Mouse (Mus musculus) CH12F3 (cell line): Measurements from ENCODE around the gene Dnah12.
"Not testable (repeated sequence)": the region's sequence is repeated elsewhere in the genome, so short reads cannot be mapped to it uniquely, and the experiment has no call there.

Source experiments
- in situ Hi-C: fragments of 300-500 bp; cut with MboI; formaldehyde crosslinking; loops from 2 replicates; pipeline ENCODE4 v1.14.3; 2020; ENCODE audit warnings: low sequenced_read_pairs

Gene Dnah12

GRCm38 (mm10) chr14:26705246-26705645, 12.2 kb downstream of the Dnah12 start:
- in situ Hi-C loops, result not testable (repeated sequence)

DNA sequence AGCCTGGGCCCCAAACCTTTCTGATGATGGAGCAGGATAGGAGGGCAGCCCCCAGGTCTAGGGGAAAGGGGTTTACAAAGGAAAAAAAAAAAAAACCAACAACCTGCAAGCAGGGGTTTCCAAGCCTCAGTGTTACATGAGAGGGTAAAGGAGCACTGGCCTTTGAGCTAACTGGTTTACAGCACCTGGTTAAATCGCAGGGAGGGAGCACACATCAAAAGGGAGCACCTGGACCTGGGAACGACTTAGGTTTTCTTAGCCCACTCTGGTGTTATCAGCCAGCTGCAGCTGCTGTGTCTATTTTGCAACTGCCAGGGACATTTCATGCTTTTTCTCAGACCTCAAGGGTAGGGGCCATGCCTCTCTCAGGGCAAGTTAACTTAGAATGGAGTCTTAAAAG, 26.6 kb downstream of the Dnah12 start:
- in situ Hi-C loops, result not testable (repeated sequence)

GRCm38 (mm10) chr14:26724898-26725297, 31.8 kb downstream of the Dnah12 start:
- in situ Hi-C loops, result no loop called here

DNA sequence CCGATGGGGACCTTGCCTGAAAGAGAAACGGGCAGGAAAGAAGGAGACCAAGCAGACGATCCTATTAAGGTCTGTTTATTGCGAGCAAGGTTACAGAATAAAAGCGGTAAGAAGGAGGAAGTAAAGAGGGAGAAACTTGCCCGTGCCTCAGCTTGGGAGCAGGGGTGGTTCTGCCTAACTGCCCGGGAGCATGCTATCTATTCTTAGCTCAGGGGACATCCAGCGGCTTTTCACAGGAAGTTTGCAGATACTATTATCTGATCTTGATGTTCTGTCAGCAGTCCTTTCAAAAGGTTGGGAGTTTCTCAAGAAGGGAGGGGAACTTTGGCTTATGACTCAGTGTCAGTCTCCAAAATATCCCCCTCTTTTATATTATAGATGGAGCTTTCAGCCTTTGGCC, 65.5 kb downstream of the Dnah12 start:
- in situ Hi-C loops, result no loop called here

GRCm38 (mm10) chr14:26764827-26765226, 71.8 kb downstream of the Dnah12 start:
- in situ Hi-C loops, result no loop called here

DNA sequence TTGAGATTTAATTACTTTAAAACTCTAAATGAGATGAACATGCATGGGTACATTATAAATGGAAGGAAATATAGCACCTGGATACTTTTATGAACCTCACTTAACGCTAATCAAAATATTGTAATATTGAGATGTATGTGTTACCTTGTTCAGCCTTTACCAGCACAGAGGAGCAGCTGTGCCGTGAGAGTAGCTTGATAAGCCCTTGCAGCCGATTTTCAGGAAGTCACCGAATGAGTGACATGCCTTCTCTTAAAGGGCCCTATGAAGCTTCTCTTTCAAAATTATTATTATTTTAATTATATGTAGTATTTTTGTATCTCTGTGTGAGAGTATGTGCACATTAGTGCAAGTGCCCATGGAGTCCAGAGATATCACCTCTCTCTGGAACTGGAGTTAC, 75.1 kb downstream of the Dnah12 start:
- in situ Hi-C loops, result no loop called here

DNA sequence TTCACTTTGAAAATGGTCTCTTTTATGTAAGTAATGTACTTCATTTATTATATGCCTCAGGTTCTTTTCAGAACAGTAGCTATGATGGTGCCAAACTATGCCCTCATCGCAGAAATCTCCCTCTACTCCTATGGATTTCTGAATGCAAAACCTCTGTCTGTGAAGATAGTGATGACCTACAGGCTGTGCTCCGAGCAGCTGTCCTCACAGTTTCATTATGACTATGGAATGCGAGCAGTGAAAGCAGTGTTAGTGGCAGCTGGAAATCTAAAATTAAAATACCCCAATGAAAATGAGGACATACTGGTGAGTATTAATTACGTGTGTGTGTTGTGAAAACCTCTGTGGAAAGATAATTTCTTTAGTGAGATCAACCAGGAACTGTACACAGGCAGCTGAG, 80.5 kb downstream of the Dnah12 start:
- in situ Hi-C loops, result no loop called here

DNA sequence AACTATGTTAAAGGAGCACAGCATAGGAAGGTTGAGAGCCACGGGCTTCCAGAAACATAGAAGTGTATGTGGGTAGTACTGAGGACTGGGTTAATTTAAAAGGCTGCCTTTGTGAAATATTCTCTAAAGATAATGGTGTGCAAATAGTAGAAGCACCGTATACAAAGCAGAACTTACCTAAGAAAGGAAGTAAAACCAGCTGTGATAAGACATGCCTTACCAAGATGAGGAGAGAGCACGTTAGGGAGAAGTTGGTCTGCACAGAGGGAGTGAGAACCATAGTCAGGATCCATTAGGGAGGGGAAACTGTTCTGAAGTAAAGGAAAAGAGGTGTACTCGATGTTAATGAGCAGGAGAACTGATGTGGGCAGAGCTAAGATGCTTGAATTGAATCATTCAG, 90.7 kb downstream of the Dnah12 start:
- in situ Hi-C loops, result no loop called here

GRCm38 (mm10) chr14:26785695-26786094, 92.6 kb downstream of the Dnah12 start:
- in situ Hi-C loops, result no loop called here

- in situ Hi-C loops, result no loop called here
Observed at GRCm38 (mm10) chr14:26794431-26794830, 101.4 kb downstream of the Dnah12 start.

DNA sequence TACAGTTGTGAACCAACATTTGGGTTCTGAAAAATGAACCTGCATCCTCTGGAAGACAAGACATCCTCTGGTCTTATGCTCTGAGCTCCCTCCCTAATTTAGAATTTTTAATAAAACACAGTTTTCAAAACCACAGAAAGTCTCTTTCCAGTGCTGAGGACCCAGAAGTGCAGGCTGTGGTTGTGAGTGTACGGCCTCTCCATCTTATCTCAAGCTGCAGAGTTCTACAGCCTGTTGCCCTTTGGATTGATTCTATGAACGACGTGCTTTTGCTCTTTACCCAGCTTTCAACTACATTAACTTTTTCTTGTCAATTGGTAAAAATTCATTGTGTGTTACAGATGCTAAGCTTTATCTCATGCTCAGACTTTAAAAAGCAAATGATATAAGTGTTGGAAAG, 105.3 kb downstream of the Dnah12 start:
- in situ Hi-C loops, result no loop called here

DNA sequence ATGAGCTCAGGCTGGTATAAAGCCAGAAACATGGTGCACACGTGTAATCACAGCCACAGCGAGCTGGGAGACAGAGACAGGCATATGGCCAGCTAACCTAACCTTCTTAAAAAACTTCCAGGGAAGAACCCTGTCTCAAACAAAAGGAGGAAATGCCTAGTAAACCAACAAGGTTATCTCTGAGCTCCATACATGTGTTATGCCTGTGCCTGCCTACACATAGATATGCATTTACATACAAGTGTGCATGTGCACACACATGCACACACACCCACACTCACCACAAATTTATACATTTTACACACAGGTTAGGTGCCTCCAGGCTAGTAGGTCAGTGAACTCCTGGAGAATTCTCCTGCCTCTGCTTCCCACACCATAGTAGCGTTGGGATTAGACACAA, 106.2 kb downstream of the Dnah12 start:
- in situ Hi-C loops, result no loop called here

DNA sequence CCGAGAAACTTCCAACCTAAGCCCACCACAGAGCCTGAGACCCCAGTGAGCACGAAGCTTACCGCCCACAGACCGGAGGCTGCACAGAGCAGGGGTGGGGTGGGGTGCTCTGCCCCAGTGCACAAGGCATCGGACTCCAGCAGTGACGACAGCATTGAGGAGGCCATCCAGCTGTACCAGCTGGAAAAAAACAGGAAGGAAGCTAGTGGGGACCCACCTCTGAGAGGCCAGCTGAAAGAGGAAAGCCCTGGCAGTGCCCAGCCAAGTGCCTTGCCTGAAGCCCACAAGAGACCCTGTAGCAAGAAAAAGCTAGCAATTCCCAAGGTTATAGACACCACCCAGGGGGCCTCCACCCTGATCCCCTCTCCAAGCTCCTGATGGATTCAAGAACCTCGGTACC, 112.4 kb downstream of the Dnah12 start:
- in situ Hi-C loops, result no loop called here

GRCm38 (mm10) chr14:26812734-26813133, 119.7 kb downstream of the Dnah12 start:
- in situ Hi-C loops, result no loop called here

- in situ Hi-C loops, result no loop called here
Observed at GRCm38 (mm10) chr14:26813871-26814270, 120.8 kb downstream of the Dnah12 start.

- in situ Hi-C loops, result no loop called here
Observed at GRCm38 (mm10) chr14:26814908-26815307, 121.8 kb downstream of the Dnah12 start.

- in situ Hi-C loops, result no loop called here
Observed at GRCm38 (mm10) chr14:26816785-26817184, 123.7 kb downstream of the Dnah12 start.

GRCm38 (mm10) chr14:26826020-26826419, 132.9 kb downstream of the Dnah12 start:
- in situ Hi-C loops, result no loop called here

GRCm38 (mm10) chr14:26853053-26853452, 160.0 kb downstream of the Dnah12 start:
- in situ Hi-C loops, result no loop called here

GRCm38 (mm10) chr14:26854066-26854465, 161.0 kb downstream of the Dnah12 start:
- in situ Hi-C loops, result no loop called here

- in situ Hi-C loops, result no loop called here
Observed at GRCm38 (mm10) chr14:26858364-26858763, 165.3 kb downstream of the Dnah12 start.

GRCm38 (mm10) chr14:26859024-26859423, 165.9 kb downstream of the Dnah12 start:
- in situ Hi-C loops, result no loop called here

- in situ Hi-C loops, result no loop called here
Observed at GRCm38 (mm10) chr14:26867356-26867755, 174.3 kb downstream of the Dnah12 start.

- in situ Hi-C loops, result no loop called here
Observed at GRCm38 (mm10) chr14:26868299-26868698, 175.2 kb downstream of the Dnah12 start.
